Mouse (Mus musculus) forebrain, embryonic 16.5 days (tissue): ENCODE data around the gene Ppp4r3a. TPM values are rescaled to one million over a fixed set of nuclear protein-coding genes. Genes with fewer than 3 reads are reported as not detected.

ENCODE experiments used
- ATAC-seq: fragments of 200-750 bp; cut with Nextera tagmentation; 2 replicates; pipeline ENCODE4 v1.8.0; 2017; ENCODE audit warnings: mild to moderate bottlenecking, moderate library complexity
- H3K27ac ChIP-seq: fragments of 300-500 bp; sonication (generic); 2 replicates; pipeline ENCODE4 v1.5.1; 2014; ENCODE audit warnings: low read length, control low read depth
- H3K27me3 ChIP-seq: fragments of 300-500 bp; sonication (generic); replicated peaks from 2 replicates; pipeline ENCODE4 v1.6.1; 2014; ENCODE audit warnings: low read length; ENCODE audit not compliant: control insufficient read depth, insufficient read depth
- H3K36me3 ChIP-seq: fragments of 300-500 bp; sonication (generic); 2 replicates; pipeline ENCODE4 v1.6.1; 2014; ENCODE audit not compliant: control insufficient read depth, insufficient read depth
- H3K4me1 ChIP-seq: fragments of 300-500 bp; sonication (generic); replicated peaks from 2 replicates; pipeline ENCODE4 v1.6.1; 2014; ENCODE audit warnings: low read length; ENCODE audit not compliant: control insufficient read depth, insufficient read depth
- H3K4me2 ChIP-seq: fragments of 300-500 bp; sonication (generic); 2 replicates; pipeline ENCODE4 v1.6.1; 2014; ENCODE audit warnings: mild to moderate bottlenecking, low read length, control low read depth
- H3K4me3 ChIP-seq: fragments of 300-500 bp; sonication (generic); replicated peaks from 2 replicates; pipeline ENCODE4 v1.5.1; 2014; ENCODE audit warnings: mild to moderate bottlenecking, low read length, control low read depth
- H3K9ac ChIP-seq: fragments of 300-500 bp; sonication (generic); replicated peaks from 2 replicates; pipeline ENCODE4 v1.6.1; 2014; ENCODE audit warnings: low read depth, low read length, control low read depth
- H3K9me3 ChIP-seq: fragments of 300-500 bp; sonication (generic); 2 replicates; pipeline ENCODE4 v1.6.1; 2016; ENCODE audit warnings: low read length; ENCODE audit not compliant: control insufficient read depth
- WGBS: fragments of 180-500 bp; shearing (Covaris S2); extraction: QIAGEN DNeasy Blood & Tissue Kit; methylation state at CpG from one replicate; pipeline ENCODE4 v1.1.7; 2014; 5-methylcytosine and 5-hydroxymethylcytosine counted together
- polyA plus RNA-seq: library from polyadenylated mRNA; unstranded; fragments of >200 nt; fragmentation: Nextera tagmentation; extraction: Ambion mirVana; gene quantifications from 2 replicates; pipeline ENCODE4 v1.2.1, GENCODE M21; 2015

Gene Ppp4r3a
- polyA plus RNA-seq, 1 experiment from 2014 or later = 32.4 TPM

DNA sequence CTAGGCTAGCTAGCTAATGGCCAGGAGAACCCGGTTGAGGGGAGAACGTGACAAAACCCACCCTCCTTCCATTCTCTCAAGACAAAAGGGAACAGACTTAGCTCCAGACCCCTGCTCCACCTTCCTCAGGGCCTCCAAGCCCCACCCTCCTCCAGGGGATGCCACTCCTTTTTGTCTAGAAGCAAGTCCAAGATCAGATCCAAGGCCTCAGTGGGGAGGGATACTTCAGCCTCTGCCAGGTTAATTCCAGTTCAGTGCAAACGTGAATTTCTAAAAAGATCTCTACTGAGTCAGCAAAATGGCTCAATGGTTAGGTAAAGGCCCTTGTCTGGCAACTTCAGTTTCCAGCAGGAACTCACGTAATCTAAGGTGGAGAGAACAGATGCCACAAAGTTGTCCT lies 74.9 kb downstream of the Ppp4r3a start:
- peaks cover 42% of the 10 kb centered on the region for H3K4me1 ChIP-seq
- H3K36me3 ChIP-seq = no peaks in the 10 kb centered on the region
- 29% methylated on average over 4 of the region's 4 CpGs for WGBS

GRCm38 (mm10) chr12:101007968-101008481 lies 75.5 kb downstream of the Ppp4r3a start:
- H3K4me3 ChIP-seq = no peak overlapping the region
- no peak overlapping the region for H3K4me2 ChIP-seq
- ATAC-seq = peak; percentile 25
- H3K9ac ChIP-seq = no peak overlapping the region
- no peaks in the 10 kb centered on the region for H3K36me3 ChIP-seq
- peak overlapping the region; percentile 31 for H3K27ac ChIP-seq
- no peaks in the 10 kb centered on the region for H3K27me3 ChIP-seq
- H3K4me1 ChIP-seq = peaks cover 38% of the 10 kb centered on the region
- no peaks in the 10 kb centered on the region for H3K9me3 ChIP-seq
- 21% methylated on average over 10 of the region's 10 CpGs for WGBS

More for the DNA sequence above, 74.9 kb downstream of the Ppp4r3a start:
- no peak overlapping the region for H3K4me2 ChIP-seq
- no peak overlapping the region for H3K4me3 ChIP-seq
- no peak overlapping the region for H3K9ac ChIP-seq
- no peaks in the 10 kb centered on the region for H3K9me3 ChIP-seq
- no peak for ATAC-seq
- no peaks in the 10 kb centered on the region for H3K27me3 ChIP-seq
- H3K27ac ChIP-seq = peak overlapping the region; percentile 31

- H3K27ac ChIP-seq = peak overlapping the region; percentile 31; the same call in 1 of the 2 replicates
- no peak for ATAC-seq
These were observed 76.1 kb downstream of the Ppp4r3a start for GRCm38 (mm10) chr12:101007427-101007826.

GRCm38 (mm10) chr12:101005665-101006420 lies 77.7 kb downstream of the Ppp4r3a start:
- peak; percentile 11; the same call in 1 of the 2 replicates for ATAC-seq
- 62% methylated on average over 12 of the region's 12 CpGs for WGBS
- no peaks in the 10 kb centered on the region for H3K36me3 ChIP-seq
- H3K4me1 ChIP-seq = peaks cover 33% of the 10 kb centered on the region
- H3K27ac ChIP-seq = peak overlapping the region; percentile 51; the same call in 1 of the 2 replicates
- no peak overlapping the region for H3K9ac ChIP-seq
- no peaks in the 10 kb centered on the region for H3K27me3 ChIP-seq
- H3K4me3 ChIP-seq = no peak overlapping the region
- no peak overlapping the region for H3K4me2 ChIP-seq
- H3K9me3 ChIP-seq = no peaks in the 10 kb centered on the region

More at GRCm38 (mm10) chr12:101007427-101007826, 76.1 kb downstream of the Ppp4r3a start:
- Histone ChIP-seq H3K9ac (no peak overlapping the region), H3K4me2 (no peak overlapping the region), H3K36me3 (no peaks in the 10 kb centered on the region), H3K9me3 (no peaks in the 10 kb centered on the region), H3K4me3 (no peak overlapping the region), H3K4me1 (peaks cover 34% of the 10 kb centered on the region), H3K27me3 (no peaks in the 10 kb centered on the region)
- WGBS = 86% methylated on average over 9 of the region's 9 CpGs

GRCm38 (mm10) chr12:101004982-101005381 lies 78.5 kb downstream of the Ppp4r3a start:
- H3K9me3 ChIP-seq = no peaks in the 10 kb centered on the region
- H3K4me2 ChIP-seq = no peak overlapping the region
- no peaks in the 10 kb centered on the region for H3K36me3 ChIP-seq
- H3K4me1 ChIP-seq = peaks cover 33% of the 10 kb centered on the region
- H3K9ac ChIP-seq = no peak overlapping the region
- H3K4me3 ChIP-seq = no peak overlapping the region
- WGBS = 59% methylated on average over 5 of the region's 5 CpGs
- no peaks in the 10 kb centered on the region for H3K27me3 ChIP-seq
- peak overlapping the region; percentile 51 for H3K27ac ChIP-seq
- ATAC-seq = peak; percentile 34

GRCm38 (mm10) chr12:101002801-101003513 lies 80.5 kb downstream of the Ppp4r3a start:
- Histone ChIP-seq H3K9me3 (no peaks in the 10 kb centered on the region), H3K27ac (no peak overlapping the region), H3K4me2 (no peak overlapping the region), H3K9ac (no peak overlapping the region), H3K36me3 (no peaks in the 10 kb centered on the region), H3K27me3 (no peaks in the 10 kb centered on the region), H3K4me3 (no peak overlapping the region), H3K4me1 (peaks cover 41% of the 10 kb centered on the region)
- 40% methylated on average over 4 of the region's 4 CpGs for WGBS
- ATAC-seq = no peak

- WGBS = 45% methylated on average over 7 of the region's 7 CpGs
- no peaks in the 10 kb centered on the region for H3K9me3 ChIP-seq
- no peak overlapping the region for H3K4me3 ChIP-seq
- H3K4me1 ChIP-seq = peaks cover 31% of the 10 kb centered on the region
- no peaks in the 10 kb centered on the region for H3K27me3 ChIP-seq
- H3K27ac ChIP-seq = no peak overlapping the region
- ATAC-seq = no peak
- H3K9ac ChIP-seq = no peak overlapping the region
- H3K4me2 ChIP-seq = no peak overlapping the region
- H3K36me3 ChIP-seq = no peaks in the 10 kb centered on the region
These were observed 84.2 kb downstream of the Ppp4r3a start for GRCm38 (mm10) chr12:100999061-100999954.

DNA sequence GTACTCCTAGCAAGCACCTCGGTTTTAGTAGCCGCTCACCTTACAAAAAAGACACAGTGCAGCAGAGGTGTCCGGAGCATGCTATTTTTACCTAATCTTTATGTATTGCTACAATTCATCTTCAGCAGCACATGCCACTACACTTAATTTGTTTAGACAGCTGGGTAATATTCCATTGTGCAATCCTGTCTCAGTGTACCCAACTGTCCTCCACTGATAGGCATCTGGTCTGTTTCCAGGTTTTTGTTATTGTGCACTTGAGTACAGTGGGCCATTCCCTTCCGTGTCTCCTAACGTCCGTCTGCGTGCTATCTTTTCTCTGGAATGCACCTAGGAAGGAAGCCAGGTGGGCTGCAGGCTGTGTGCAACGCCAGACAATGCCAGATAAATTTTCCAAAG lies 84.9 kb downstream of the Ppp4r3a start:
- Histone ChIP-seq H3K9ac (no peak overlapping the region), H3K4me2 (no peak overlapping the region), H3K4me3 (no peak overlapping the region), H3K9me3 (no peaks in the 10 kb centered on the region), H3K27ac (no peak overlapping the region), H3K27me3 (no peaks in the 10 kb centered on the region), H3K4me1 (peaks cover 31% of the 10 kb centered on the region), H3K36me3 (no peaks in the 10 kb centered on the region)
- no peak for ATAC-seq
- 53% methylated on average over 8 of the region's 8 CpGs for WGBS
